22 mouse cellular contexts compared by ENCODE assay signal in the genomic region with DNA sequence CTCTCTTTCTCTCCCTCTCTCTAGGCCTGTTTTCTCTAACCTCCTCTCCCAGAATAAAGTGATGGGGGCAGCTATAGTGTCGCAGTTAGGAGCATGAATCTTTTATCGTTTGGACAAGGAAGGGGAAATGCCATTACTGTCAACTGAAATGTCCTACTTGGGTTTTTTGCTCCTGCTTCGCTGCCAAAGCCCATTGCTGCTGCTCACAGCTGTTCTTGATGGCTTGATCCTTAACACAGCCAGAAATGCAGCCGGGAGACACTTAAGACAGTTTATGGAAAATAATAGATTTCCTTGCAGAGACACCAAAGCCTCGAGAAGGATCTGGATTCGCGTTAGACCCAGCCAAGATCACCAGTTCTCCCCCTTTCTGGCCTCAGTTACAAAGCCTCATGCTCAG.
A peak's percentile ranks its signal among the peaks of the same experiment; 100 is the strongest.
DNase-seq lines count a peak whose midpoint lies in the region; ATAC-seq and TF ChIP-seq lines count a peak whose summit lies in the region.
"Had no signal": no experiment of that assay in that cellular context is flagged by ENCODE, and none has a peak within 500 bp of the region (broad histone marks: within the 10 kb centered on the region; RNA-seq: fewer than 3 reads in every experiment).

No protein-coding gene starts in this region.

- H3K4me3 ChIP-seq in hindbrain, embryonic 13.5 days: no peak overlapping the region
- H3K4me3 ChIP-seq in hindbrain, embryonic 10.5 days: no peak overlapping the region
- no peak overlapping the region for H3K4me3 ChIP-seq in kidney, embryonic 16.5 days (ENCODE audit: low read length)
- no peak overlapping the region for H3K4me3 ChIP-seq in midbrain, embryonic 16.5 days (ENCODE audit: low read depth, low read length)
- no peak overlapping the region for H3K4me3 ChIP-seq in midbrain, postnatal 0 days (ENCODE audit: low read depth, low read length)
- H3K4me3 ChIP-seq in neural tube, embryonic 14.5 days (ENCODE audit: low read depth, low read length): no peak overlapping the region
- H3K4me3 ChIP-seq: heart, embryonic 12.5 days; limb, embryonic 12.5 days; liver, embryonic 13.5 days; stomach, embryonic 15.5 days had no signal

- peak overlapping the region; percentile 79 for H3K27ac ChIP-seq in hindbrain, embryonic 13.5 days
- H3K27ac ChIP-seq in hindbrain, embryonic 10.5 days: no peak overlapping the region
- no peak overlapping the region for H3K27ac ChIP-seq in kidney, embryonic 16.5 days (ENCODE audit: low read length)
- H3K27ac ChIP-seq in midbrain, embryonic 16.5 days (ENCODE audit: low read length): peak overlapping the region; percentile 12; the same call in 1 of the 2 replicates
- no peak overlapping the region for H3K27ac ChIP-seq in midbrain, postnatal 0 days (ENCODE audit: low read depth, low read length)
- H3K27ac ChIP-seq in neural tube, embryonic 14.5 days (ENCODE audit: low read depth, low read length): peak overlapping the region; percentile 61; the same call in 1 of the 2 replicates
- H3K27ac ChIP-seq: limb, embryonic 12.5 days; liver, embryonic 13.5 days; stomach, embryonic 15.5 days had no signal

- no peaks in the 10 kb centered on the region for H3K9me3 ChIP-seq in hindbrain, embryonic 13.5 days
- H3K9me3 ChIP-seq in hindbrain, embryonic 10.5 days: no peaks in the 10 kb centered on the region
- no peaks in the 10 kb centered on the region for H3K9me3 ChIP-seq in kidney, embryonic 16.5 days (ENCODE audit: low read length)
- H3K9me3 ChIP-seq in midbrain, embryonic 16.5 days (replicated peaks; ENCODE audit: control insufficient read depth, low read length, poor library complexity, severe bottlenecking): no peaks in the 10 kb centered on the region
- H3K9me3 ChIP-seq in midbrain, postnatal 0 days (ENCODE audit: low read length): no peaks in the 10 kb centered on the region
- no peaks in the 10 kb centered on the region for H3K9me3 ChIP-seq in neural tube, embryonic 14.5 days (ENCODE audit: control insufficient read depth, low read length)
- H3K9me3 ChIP-seq: heart, embryonic 12.5 days; limb, embryonic 12.5 days; liver, embryonic 13.5 days; stomach, embryonic 15.5 days had no signal

- H3K9ac ChIP-seq in hindbrain, embryonic 13.5 days: no peak overlapping the region
- no peak overlapping the region for H3K9ac ChIP-seq in kidney, embryonic 16.5 days (replicated peaks; ENCODE audit: low read length)
- H3K9ac ChIP-seq in midbrain, embryonic 16.5 days (ENCODE audit: low read depth, low read length): no peak overlapping the region
- H3K9ac ChIP-seq in midbrain, postnatal 0 days (replicated peaks; ENCODE audit: low read length, poor library complexity, severe bottlenecking): no peak overlapping the region
- H3K9ac ChIP-seq in neural tube, embryonic 14.5 days (replicated peaks; ENCODE audit: low read depth, low read length): no peak overlapping the region
- H3K9ac ChIP-seq: heart, embryonic 12.5 days; limb, embryonic 12.5 days; liver, embryonic 13.5 days; stomach, embryonic 15.5 days had no signal

- DNase-seq in hindbrain, embryonic 10.5 days (ENCODE audit: low spot score): no peak
- peak; percentile 30 to 59 for DNase-seq in kidney, postnatal 4 days
- no peak for DNase-seq in midbrain, postnatal 0 days (ENCODE audit: low spot score)
- no peak for DNase-seq in cerebellum, adult 9-10 months
- DNase-seq: cerebellum, adult 18-20 months; cerebellum, postnatal 36 days; gastrocnemius, postnatal 10 days; heart, adult 11 months; heart, postnatal 14 days; kidney, postnatal 25 days; layer of hippocampus, adult 9-11 months; liver, embryonic 13.5 days; thymus, adult 18-20 months had no signal

- no peak for TF ChIP-seq CTCF in midbrain, postnatal 0 days (IDR thresholded peaks at IDR 0.05)

- no peak overlapping the region for H3K4me2 ChIP-seq in hindbrain, embryonic 13.5 days
- H3K4me2 ChIP-seq in kidney, embryonic 16.5 days (replicated peaks; ENCODE audit: low read depth, low read length): no peak overlapping the region
- no peak overlapping the region for H3K4me2 ChIP-seq in midbrain, embryonic 16.5 days (ENCODE audit: low read length)
- H3K4me2 ChIP-seq in midbrain, postnatal 0 days (ENCODE audit: low read depth, low read length, poor library complexity, severe bottlenecking): no peak overlapping the region
- H3K4me2 ChIP-seq in neural tube, embryonic 14.5 days (ENCODE audit: low read depth, low read length): no peak overlapping the region
- H3K4me2 ChIP-seq: heart, embryonic 12.5 days; limb, embryonic 12.5 days; liver, embryonic 13.5 days; midbrain, embryonic 11.5 days; stomach, embryonic 15.5 days had no signal

- no peak for ATAC-seq in hindbrain, embryonic 13.5 days (ENCODE audit: low FRiP score)
- ATAC-seq in kidney, embryonic 16.5 days (ENCODE audit: low FRiP score, low TSS enrichment): no peak
- ATAC-seq in midbrain, embryonic 16.5 days: no peak
- no peak for ATAC-seq in midbrain, postnatal 0 days (ENCODE audit: low FRiP score)
- ATAC-seq in neural tube, embryonic 14.5 days (ENCODE audit: low read depth): no peak
- ATAC-seq: inflammation-experienced regulatory T-cells, adult 6 months had no signal

- H3K27me3 ChIP-seq in hindbrain, embryonic 13.5 days: no peaks in the 10 kb centered on the region
- H3K27me3 ChIP-seq in hindbrain, embryonic 10.5 days (ENCODE audit: insufficient read depth, poor library complexity, severe bottlenecking): no peaks in the 10 kb centered on the region
- H3K27me3 ChIP-seq in kidney, embryonic 16.5 days (ENCODE audit: insufficient read depth, low read length): no peaks in the 10 kb centered on the region
- H3K27me3 ChIP-seq in midbrain, embryonic 16.5 days (ENCODE audit: control insufficient read depth, insufficient read depth, low read depth, low read length): no peaks in the 10 kb centered on the region
- no peaks in the 10 kb centered on the region for H3K27me3 ChIP-seq in midbrain, postnatal 0 days (ENCODE audit: insufficient read depth, low read length)
- H3K27me3 ChIP-seq in neural tube, embryonic 14.5 days (ENCODE audit: control insufficient read depth, insufficient read depth, low read length): no peaks in the 10 kb centered on the region
- H3K27me3 ChIP-seq: heart, embryonic 12.5 days; limb, embryonic 12.5 days; liver, embryonic 13.5 days; stomach, embryonic 15.5 days had no signal

- H3K4me1 ChIP-seq in hindbrain, embryonic 13.5 days (replicated peaks): peaks cover 37% of the 10 kb centered on the region
- H3K4me1 ChIP-seq in hindbrain, embryonic 10.5 days (replicated peaks): peaks cover 27% of the 10 kb centered on the region; the same call in 1 of the 2 replicates
- H3K4me1 ChIP-seq in kidney, embryonic 16.5 days (ENCODE audit: insufficient read depth, low read length): peaks cover 30% of the 10 kb centered on the region
- H3K4me1 ChIP-seq in midbrain, embryonic 16.5 days (ENCODE audit: control insufficient read depth, insufficient read depth, low read length): peaks cover 5% of the 10 kb centered on the region; the same call in 1 of the 2 replicates
- H3K4me1 ChIP-seq in midbrain, postnatal 0 days (ENCODE audit: insufficient read depth, low read length): 0 out of 2 replicates have a peak, but pooled peaks cover 5% of the 10 kb centered on the region
- H3K4me1 ChIP-seq in neural tube, embryonic 14.5 days (ENCODE audit: control insufficient read depth, insufficient read depth, low read length): peaks cover 17% of the 10 kb centered on the region; the same call in 1 of the 2 replicates
- H3K4me1 ChIP-seq: liver, embryonic 13.5 days had no signal

- WGBS in hindbrain, embryonic 13.5 days: 72% methylated on average over 7 of the region's 7 CpGs
- WGBS in hindbrain, embryonic 10.5 days: 84% methylated on average over 7 of the region's 7 CpGs
- 44% methylated on average over 7 of the region's 7 CpGs for WGBS in kidney, embryonic 16.5 days
- WGBS in midbrain, embryonic 16.5 days: 83% methylated on average over 7 of the region's 7 CpGs
- 68% methylated on average over 7 of the region's 7 CpGs for WGBS in midbrain, postnatal 0 days
- WGBS in neural tube, embryonic 14.5 days: 64% methylated on average over 7 of the region's 7 CpGs

- H3K36me3 ChIP-seq in hindbrain, embryonic 13.5 days: peaks cover 11% of the 10 kb centered on the region
- peaks cover 11% of the 10 kb centered on the region for H3K36me3 ChIP-seq in hindbrain, embryonic 10.5 days
- no peaks in the 10 kb centered on the region for H3K36me3 ChIP-seq in kidney, embryonic 16.5 days (ENCODE audit: insufficient read depth, low read length)
- peaks cover 2% of the 10 kb centered on the region; the same call in 1 of the 2 replicates for H3K36me3 ChIP-seq in midbrain, embryonic 16.5 days (ENCODE audit: control insufficient read depth, insufficient read depth, low read length)
- H3K36me3 ChIP-seq in midbrain, postnatal 0 days (ENCODE audit: insufficient read depth, low read length): no peaks in the 10 kb centered on the region
- H3K36me3 ChIP-seq in neural tube, embryonic 14.5 days (ENCODE audit: control insufficient read depth, insufficient read depth, low read length): no peaks in the 10 kb centered on the region
- H3K36me3 ChIP-seq: heart, embryonic 12.5 days; limb, embryonic 12.5 days; liver, embryonic 13.5 days; stomach, embryonic 15.5 days had no signal

Comparison
In these comparisons a context has a peak if more than half of its experiments do, and no peak if none do; other contexts are left out.
1. H3K27ac ChIP-seq: peak in hindbrain, embryonic 13.5 days (single experiment), midbrain, embryonic 16.5 days (single experiment) and neural tube, embryonic 14.5 days (single experiment); none in hindbrain, embryonic 10.5 days (single experiment), kidney, embryonic 16.5 days (single experiment) and midbrain, postnatal 0 days (single experiment).
2. DNase-seq: peak in kidney, postnatal 4 days (2 of 2); none in hindbrain, embryonic 10.5 days (single experiment), midbrain, postnatal 0 days (single experiment) and cerebellum, adult 9-10 months (single experiment).